10 mouse cellular contexts compared by ENCODE assay signal in genomic region chr17:11903001-11903400, GRCm38 (mm10).
DNase-seq lines count a peak whose midpoint lies in the region; ATAC-seq and TF ChIP-seq lines count a peak whose summit lies in the region.
"Had no signal": no experiment of that assay in that cellular context is flagged by ENCODE, and none has a peak within 500 bp of the region (broad histone marks: within the 10 kb centered on the region; RNA-seq: fewer than 3 reads in every experiment).

No protein-coding gene starts in this region.

- peak; percentile 53 for DNase-seq in right cerebral cortex, postnatal 14 days
- no peak for DNase-seq in right cerebral cortex, postnatal 10 days (ENCODE audit: low spot score in 2 of 2)
- peak; percentile 87 to 89 for DNase-seq in cerebellum, postnatal 10 days
- DNase-seq in stomach, postnatal 0 days (ENCODE audit: low spot score): no peak
- DNase-seq in heart, embryonic 10.5 days (ENCODE audit: low spot score): no peak
- DNase-seq in urinary bladder, postnatal 14 days (ENCODE audit: low spot score): no peak
- DNase-seq: midbrain, embryonic 14.5 days had no signal

- ATAC-seq in intestine, postnatal 0 days: no peak
- ATAC-seq in intestine, embryonic 16.5 days: no peak
- ATAC-seq in stomach, postnatal 0 days (ENCODE audit: low FRiP score, low TSS enrichment): no peak

- no peaks in the 10 kb centered on the region for H3K4me1 ChIP-seq in intestine, postnatal 0 days (replicated peaks; ENCODE audit: control insufficient read depth, insufficient read depth, low read length)
- H3K4me1 ChIP-seq in intestine, embryonic 16.5 days (ENCODE audit: control insufficient read depth, insufficient read depth, low read length): no peaks in the 10 kb centered on the region
- no peaks in the 10 kb centered on the region for H3K4me1 ChIP-seq in stomach, postnatal 0 days (replicated peaks; ENCODE audit: control insufficient read depth, insufficient read depth)
- H3K4me1 ChIP-seq in heart, embryonic 10.5 days: no peaks in the 10 kb centered on the region
- H3K4me1 ChIP-seq: stomach, embryonic 15.5 days had no signal

- no peak overlapping the region for H3K9ac ChIP-seq in intestine, postnatal 0 days (ENCODE audit: low read depth, low read length)
- no peak overlapping the region for H3K9ac ChIP-seq in intestine, embryonic 16.5 days (ENCODE audit: low read depth, low read length)
- H3K9ac ChIP-seq in stomach, postnatal 0 days (ENCODE audit: low read length): no peak overlapping the region
- H3K9ac ChIP-seq: stomach, embryonic 15.5 days had no signal

- no peak overlapping the region for H3K27ac ChIP-seq in intestine, postnatal 0 days (ENCODE audit: low read depth, low read length)
- H3K27ac ChIP-seq in intestine, embryonic 16.5 days (ENCODE audit: low read length): no peak overlapping the region
- no peak overlapping the region for H3K27ac ChIP-seq in stomach, postnatal 0 days (replicated peaks)
- H3K27ac ChIP-seq in heart, embryonic 10.5 days: no peak overlapping the region
- H3K27ac ChIP-seq: stomach, embryonic 15.5 days had no signal

- no peak overlapping the region for H3K4me3 ChIP-seq in intestine, postnatal 0 days (ENCODE audit: low read depth, low read length)
- no peak overlapping the region for H3K4me3 ChIP-seq in intestine, embryonic 16.5 days (ENCODE audit: low read length)
- no peak overlapping the region for H3K4me3 ChIP-seq in stomach, postnatal 0 days (ENCODE audit: low read depth, low read length)
- H3K4me3 ChIP-seq in heart, embryonic 10.5 days: no peak overlapping the region
- H3K4me3 ChIP-seq: stomach, embryonic 15.5 days had no signal

- no peak for TF ChIP-seq EP300 in stomach, postnatal 0 days (optimal IDR thresholded peaks at IDR 0.05)

- TF ChIP-seq CTCF in intestine, postnatal 0 days (IDR thresholded peaks at IDR 0.05; ENCODE audit: low read depth): peak; percentile 53
- peak; percentile 53 for TF ChIP-seq CTCF in stomach, postnatal 0 days (IDR thresholded peaks at IDR 0.05; ENCODE audit: low read depth)

- no peaks in the 10 kb centered on the region for H3K36me3 ChIP-seq in intestine, postnatal 0 days (ENCODE audit: control insufficient read depth, insufficient read depth)
- no peaks in the 10 kb centered on the region for H3K36me3 ChIP-seq in intestine, embryonic 16.5 days (ENCODE audit: control insufficient read depth, insufficient read depth, low read length)
- H3K36me3 ChIP-seq in stomach, postnatal 0 days (ENCODE audit: control insufficient read depth, insufficient read depth, low read length): no peaks in the 10 kb centered on the region
- H3K36me3 ChIP-seq in heart, embryonic 10.5 days: no peaks in the 10 kb centered on the region
- H3K36me3 ChIP-seq: stomach, embryonic 15.5 days had no signal

- H3K27me3 ChIP-seq in intestine, postnatal 0 days (replicated peaks; ENCODE audit: control insufficient read depth, insufficient read depth, low read length): no peaks in the 10 kb centered on the region
- no peaks in the 10 kb centered on the region for H3K27me3 ChIP-seq in intestine, embryonic 16.5 days (replicated peaks; ENCODE audit: control insufficient read depth, insufficient read depth, low read length)
- H3K27me3 ChIP-seq in stomach, postnatal 0 days (ENCODE audit: control insufficient read depth, insufficient read depth, low read length): no peaks in the 10 kb centered on the region
- H3K27me3 ChIP-seq in heart, embryonic 10.5 days (ENCODE audit: insufficient read depth, poor library complexity, severe bottlenecking): peaks cover 4% of the 10 kb centered on the region; the same call in 1 of the 2 replicates
- H3K27me3 ChIP-seq: stomach, embryonic 15.5 days had no signal

- no peaks in the 10 kb centered on the region for H3K9me3 ChIP-seq in intestine, postnatal 0 days (ENCODE audit: control insufficient read depth)
- H3K9me3 ChIP-seq in intestine, embryonic 16.5 days (ENCODE audit: control insufficient read depth, low read length): no peaks in the 10 kb centered on the region
- H3K9me3 ChIP-seq in stomach, postnatal 0 days (ENCODE audit: control insufficient read depth, low read length): no peaks in the 10 kb centered on the region
- H3K9me3 ChIP-seq in heart, embryonic 10.5 days: no peaks in the 10 kb centered on the region
- H3K9me3 ChIP-seq: stomach, embryonic 15.5 days had no signal

- WGBS in intestine, postnatal 0 days: 42% methylated on average over 6 of the region's 6 CpGs
- 50% methylated on average over 6 of the region's 6 CpGs for WGBS in intestine, embryonic 16.5 days
- 47% methylated on average over 6 of the region's 6 CpGs for WGBS in stomach, postnatal 0 days
- 46% methylated on average over 6 of the region's 6 CpGs for WGBS in heart, embryonic 10.5 days

- no peak overlapping the region for H3K4me2 ChIP-seq in intestine, postnatal 0 days (replicated peaks; ENCODE audit: low read depth)
- H3K4me2 ChIP-seq in intestine, embryonic 16.5 days (ENCODE audit: low read depth, low read length): no peak overlapping the region
- no peak overlapping the region for H3K4me2 ChIP-seq in stomach, postnatal 0 days (replicated peaks; ENCODE audit: low read depth)
- H3K4me2 ChIP-seq: stomach, embryonic 15.5 days had no signal

Comparison
In these comparisons a context has a peak if more than half of its experiments do, and no peak if none do; other contexts are left out.
1. DNase-seq: peak in right cerebral cortex, postnatal 14 days (single experiment) and cerebellum, postnatal 10 days (2 of 2); none in right cerebral cortex, postnatal 10 days (0 of 2), stomach, postnatal 0 days (single experiment), heart, embryonic 10.5 days (single experiment) and urinary bladder, postnatal 14 days (single experiment).